Mouse (Mus musculus): ENCODE data around the gene Sema5a.

Sema5a gene

GRCm38 (mm10) chr15:32306557-32307243, 62.1 kb downstream of the Sema5a start:
- no peak for DNase-seq (ENCODE audit: extremely low read depth, low read depth)

GRCm38 (mm10) chr15:32310834-32311233, 66.2 kb downstream of the Sema5a start:
- DNase-seq (ENCODE audit: extremely low read depth, low read depth), result no peak

GRCm38 (mm10) chr15:32311287-32311686, 66.7 kb downstream of the Sema5a start:
- DNase-seq (ENCODE audit: extremely low read depth, low read depth), result no peak

GRCm38 (mm10) chr15:32317074-32317473, 72.5 kb downstream of the Sema5a start:
- no peak for DNase-seq (ENCODE audit: extremely low read depth, low read depth)

GRCm38 (mm10) chr15:32320739-32321138, 76.1 kb downstream of the Sema5a start:
- DNase-seq (ENCODE audit: extremely low read depth, low read depth), result no peak

GRCm38 (mm10) chr15:32322455-32323220, 78.0 kb downstream of the Sema5a start:
- no peak for DNase-seq (ENCODE audit: extremely low read depth, low read depth)

- DNase-seq (ENCODE audit: extremely low read depth, low read depth), result no peak
Measured at GRCm38 (mm10) chr15:32323224-32323623, 78.6 kb downstream of the Sema5a start.

GRCm38 (mm10) chr15:32324105-32324504, 79.5 kb downstream of the Sema5a start:
- no peak for DNase-seq (ENCODE audit: extremely low read depth, low read depth)

- DNase-seq (ENCODE audit: extremely low read depth, low read depth), result no peak
Measured at GRCm38 (mm10) chr15:32328370-32329004, 83.9 kb downstream of the Sema5a start.

- no peak for DNase-seq (ENCODE audit: extremely low read depth, low read depth)
Measured at GRCm38 (mm10) chr15:32329670-32330330, 85.2 kb downstream of the Sema5a start.

GRCm38 (mm10) chr15:32330427-32330826, 85.8 kb downstream of the Sema5a start:
- no peak for DNase-seq (ENCODE audit: extremely low read depth, low read depth)

GRCm38 (mm10) chr15:32331037-32331436, 86.4 kb downstream of the Sema5a start:
- no peak for DNase-seq (ENCODE audit: extremely low read depth, low read depth)

- no peak for DNase-seq (ENCODE audit: extremely low read depth, low read depth)
Measured at GRCm38 (mm10) chr15:32333456-32333855, 88.8 kb downstream of the Sema5a start.

- no peak for DNase-seq (ENCODE audit: extremely low read depth, low read depth)
Measured at GRCm38 (mm10) chr15:32337810-32338209, 93.2 kb downstream of the Sema5a start.

- no peak for DNase-seq (ENCODE audit: extremely low read depth, low read depth)
Measured at GRCm38 (mm10) chr15:32338721-32339290, 94.2 kb downstream of the Sema5a start.

- no peak for DNase-seq (ENCODE audit: extremely low read depth, low read depth)
Measured at GRCm38 (mm10) chr15:32339426-32339825, 94.8 kb downstream of the Sema5a start.

- no peak for DNase-seq (ENCODE audit: extremely low read depth, low read depth)
Measured at GRCm38 (mm10) chr15:32341423-32341822, 96.8 kb downstream of the Sema5a start.

- no peak for DNase-seq (ENCODE audit: extremely low read depth, low read depth)
Measured at GRCm38 (mm10) chr15:32343544-32343943, 98.9 kb downstream of the Sema5a start.

GRCm38 (mm10) chr15:32347315-32347714, 102.7 kb downstream of the Sema5a start:
- DNase-seq (ENCODE audit: extremely low read depth, low read depth), result no peak

- no peak for DNase-seq (ENCODE audit: extremely low read depth, low read depth)
Measured at GRCm38 (mm10) chr15:32349276-32349675, 104.7 kb downstream of the Sema5a start.

- DNase-seq (ENCODE audit: extremely low read depth, low read depth), result no peak
Measured at GRCm38 (mm10) chr15:32352995-32353394, 108.4 kb downstream of the Sema5a start.

All from MEL-GATA-1-ER (cell line).